Mouse (Mus musculus) heart, postnatal 4 days (tissue): ENCODE results near the gene Fshb. TPM values are rescaled to one million over a fixed set of nuclear protein-coding genes. Genes with fewer than 3 reads are reported as not detected.

Source experiments
- DNase-seq: peaks from one replicate; pipeline ENCODE4 v3.0.0; 2021
- total RNA-seq, 2 experiments: library from RNA; stranded (reverse); gene quantifications; 2 replicates each; pipeline ENCODE4 v1.2.3; 2021

Gene Fshb
- total RNA-seq = not detected

- no peak for DNase-seq
These were observed at the start of gene Fshb for GRCm38 (mm10) chr2:107059556-107059955. Gene Fshb, minus strand, starts transcription at chr2:107059656.

- DNase-seq = no peak
These were observed 24.8 kb upstream of the Fshb start for GRCm38 (mm10) chr2:107084256-107084655.

GRCm38 (mm10) chr2:107083071-107083885, 23.8 kb upstream of the Fshb start:
- peak; percentile 48 for DNase-seq

GRCm38 (mm10) chr2:107063260-107063659, 3.8 kb upstream of the Fshb start:
- DNase-seq = no peak

- DNase-seq = no peak
These were observed 13.5 kb downstream of the Fshb start for GRCm38 (mm10) chr2:107045955-107046354.

- DNase-seq = no peak
These were observed 18.6 kb downstream of the Fshb start for GRCm38 (mm10) chr2:107040816-107041215.

GRCm38 (mm10) chr2:107035980-107036379, 23.5 kb downstream of the Fshb start:
- DNase-seq = no peak

GRCm38 (mm10) chr2:107024694-107025093, 34.8 kb downstream of the Fshb start:
- no peak for DNase-seq

- DNase-seq = no peak
These were observed 36.7 kb downstream of the Fshb start for GRCm38 (mm10) chr2:107022713-107023112.

- DNase-seq = no peak
These were observed 40.1 kb downstream of the Fshb start for GRCm38 (mm10) chr2:107019331-107019730.

- no peak for DNase-seq
These were observed 46.3 kb downstream of the Fshb start for GRCm38 (mm10) chr2:107013161-107013560.

GRCm38 (mm10) chr2:107012318-107012717, 47.1 kb downstream of the Fshb start:
- no peak for DNase-seq

GRCm38 (mm10) chr2:107010160-107010559, 49.3 kb downstream of the Fshb start:
- DNase-seq = no peak

- no peak for DNase-seq
These were observed 53.1 kb downstream of the Fshb start for GRCm38 (mm10) chr2:107006378-107006777.

Other genes with a start within 250 kb of the Fshb start
- gene Arl14ep, start 85.2 kb downstream of the Fshb start, total RNA-seq = 10 to 100 TPM; 18.5 TPM
- 1 to 10 TPM; 7.7 to 9.6 TPM for gene Kcna4, start 231.0 kb upstream of the Fshb start, total RNA-seq